Mouse (Mus musculus) heart, postnatal 0 days (tissue): ENCODE results near the gene Grb7.

Experiments
- CTCF ChIP-seq: IDR thresholded peaks from 2 replicates; pipeline ENCODE4 v1.5.1; 2016; ENCODE audit warnings: antibody characterized with exemption, control low read depth, low read depth
- EP300 ChIP-seq: IDR thresholded peaks from 2 replicates; pipeline ENCODE4 v1.6.1; 2016; ENCODE audit warnings: antibody characterized with exemption, low read depth

DNA sequence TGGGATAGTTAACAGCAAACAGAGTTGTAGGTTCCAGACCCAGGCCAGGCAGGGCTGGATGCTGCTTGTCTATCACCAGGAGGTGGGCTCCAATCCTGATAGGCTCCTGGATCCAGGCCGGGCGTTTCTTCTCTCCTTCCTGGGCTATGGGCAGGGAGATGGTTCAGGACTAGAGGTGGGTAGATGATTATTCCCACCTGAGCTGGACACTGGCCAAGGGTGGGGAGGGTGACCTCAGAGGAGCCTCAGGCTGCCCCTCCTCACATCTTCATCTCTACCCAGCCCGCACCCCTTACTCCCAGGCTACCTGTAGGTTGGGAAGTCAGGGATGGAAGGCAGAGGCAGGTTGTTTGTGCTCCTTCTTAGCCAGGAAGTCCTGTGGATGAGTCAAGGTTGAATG is 3.2 kb downstream of the Grb7 start:
- TF ChIP-seq CTCF (no peak), EP300 (no peak)
